Mouse (Mus musculus): Measurements from ENCODE around the gene Snx1.

DNA sequence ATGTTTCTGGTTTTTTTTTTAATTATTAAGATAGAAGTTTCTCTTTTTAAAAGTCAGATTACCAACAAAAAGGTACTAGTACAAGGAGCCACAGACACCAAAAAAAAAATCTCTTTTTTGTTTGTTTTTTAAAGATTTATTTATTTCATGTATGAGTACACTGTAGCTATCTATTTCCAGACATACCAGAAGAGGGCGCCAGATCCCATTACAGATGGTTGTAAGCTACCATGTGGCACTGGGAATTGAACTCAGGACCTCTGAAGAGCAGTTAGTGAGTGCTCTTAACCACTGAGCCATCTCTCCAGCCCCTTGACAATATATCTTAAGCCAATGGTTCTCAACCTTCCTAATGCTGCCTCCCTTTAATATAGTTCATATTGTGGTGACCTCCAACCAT lies 72.8 kb downstream of the Snx1 start:
- no peak for TF ChIP-seq POLR2A (IDR thresholded peaks at IDR 0.05; ENCODE audit: control insufficient read depth in 1 of 2, insufficient read depth in 1 of 2, low read depth in 1 of 2, low read length in 2 of 2, poor library complexity in 1 of 2)
- TF ChIP-seq EP300 (IDR thresholded peaks at IDR 0.05; ENCODE audit: low read depth in 1 of 2, low read length in 2 of 2) = no peak
- no peak for TF ChIP-seq KAT2A (conservative IDR thresholded peaks at IDR 0.05; ENCODE audit: low read depth, low read length)
- no peak for TF ChIP-seq GATA1 (IDR thresholded peaks at IDR 0.05; ENCODE audit: low read depth, low read length)
- no peak for TF ChIP-seq TBP (IDR thresholded peaks at IDR 0.05; ENCODE audit: low read depth, low read length)
- no peak for TF ChIP-seq ZKSCAN1 (IDR thresholded peaks at IDR 0.05; ENCODE audit: low read depth, low read length)
